Mouse (Mus musculus) yolk sac, embryonic 10.5 days (tissue): ENCODE measurements around the gene Krt25.

Experiments used
- DNase-seq: peaks from one replicate; pipeline ENCODE4 v3.0.0-alpha.2; 2017; ENCODE audit warnings: low spot score

The Krt25 gene

GRCm38 (mm10) chr11:99276786-99277185 lies 46.0 kb downstream of the Krt25 start:
- no peak for DNase-seq

GRCm38 (mm10) chr11:99275624-99276023 lies 47.1 kb downstream of the Krt25 start:
- no peak for DNase-seq

GRCm38 (mm10) chr11:99272721-99273120 lies 50.0 kb downstream of the Krt25 start:
- DNase-seq, result no peak

- no peak for DNase-seq
Measured at GRCm38 (mm10) chr11:99269192-99269591, 53.6 kb downstream of the Krt25 start.

DNA sequence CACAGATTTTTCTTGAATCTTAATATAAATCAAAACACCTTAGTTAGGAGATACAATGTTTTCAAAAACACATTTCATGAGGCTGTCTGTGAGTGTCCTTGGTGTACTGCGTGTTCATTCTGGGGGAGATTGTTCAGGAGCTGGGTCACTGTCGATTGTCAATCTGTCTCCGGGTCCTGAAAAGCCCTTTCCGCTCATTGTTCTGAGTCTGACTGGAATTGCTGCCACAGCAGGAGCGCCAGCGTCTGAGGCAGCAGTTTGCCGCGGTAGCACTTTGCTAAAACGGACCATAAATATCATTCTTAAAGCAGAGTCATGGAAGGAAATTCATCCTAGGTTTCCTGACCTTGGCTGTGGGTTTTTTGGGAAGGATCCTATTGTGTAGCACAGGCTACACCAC lies 57.0 kb downstream of the Krt25 start:
- DNase-seq, result peak; percentile 4
